Mouse (Mus musculus) ovary, postnatal 14 days (tissue): ENCODE measurements around the gene CK137956.

Experiments used
- DNase-seq: peaks from one replicate; pipeline ENCODE4 v3.0.0; 2022; ENCODE audit warnings: low spot score

Gene CK137956

DNA sequence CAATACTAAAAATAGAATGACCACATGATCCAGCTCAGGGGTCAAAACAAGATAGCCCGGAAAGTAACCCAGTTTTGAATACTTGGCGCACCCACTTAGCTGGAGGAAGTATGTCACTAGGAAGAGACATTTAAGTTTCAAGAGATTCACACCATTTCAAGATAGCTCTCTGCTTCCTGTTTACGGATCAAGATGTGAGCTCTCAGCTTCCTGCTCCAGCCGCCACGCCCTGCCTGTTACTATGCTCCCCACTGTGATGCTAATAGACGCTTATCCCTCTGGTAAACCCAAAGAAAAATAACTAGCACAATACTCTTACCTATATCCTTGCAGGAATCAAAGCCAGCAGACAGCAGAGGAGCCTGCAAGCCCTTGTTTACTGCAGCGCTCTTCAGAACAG is 57.2 kb downstream of the CK137956 start:
- DNase-seq, result no peak

DNA sequence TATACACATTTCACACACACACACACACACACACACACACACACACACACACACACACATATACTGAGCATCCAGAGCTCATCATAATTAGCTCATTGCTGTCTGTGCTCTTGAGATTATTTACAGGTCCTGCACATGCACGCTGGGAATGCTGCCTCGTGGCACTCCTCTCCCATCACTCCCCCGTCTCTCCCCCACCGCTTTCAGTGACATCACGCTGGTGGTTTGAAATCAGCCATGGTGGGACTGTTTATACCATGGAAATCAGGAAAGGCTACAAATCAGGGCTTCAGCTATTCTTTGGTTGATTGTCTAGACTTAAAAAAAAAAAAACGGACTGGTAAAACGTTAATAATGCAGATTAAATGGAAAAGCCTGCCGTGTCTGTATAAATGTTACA is 63.6 kb downstream of the CK137956 start:
- DNase-seq, result no peak

DNA sequence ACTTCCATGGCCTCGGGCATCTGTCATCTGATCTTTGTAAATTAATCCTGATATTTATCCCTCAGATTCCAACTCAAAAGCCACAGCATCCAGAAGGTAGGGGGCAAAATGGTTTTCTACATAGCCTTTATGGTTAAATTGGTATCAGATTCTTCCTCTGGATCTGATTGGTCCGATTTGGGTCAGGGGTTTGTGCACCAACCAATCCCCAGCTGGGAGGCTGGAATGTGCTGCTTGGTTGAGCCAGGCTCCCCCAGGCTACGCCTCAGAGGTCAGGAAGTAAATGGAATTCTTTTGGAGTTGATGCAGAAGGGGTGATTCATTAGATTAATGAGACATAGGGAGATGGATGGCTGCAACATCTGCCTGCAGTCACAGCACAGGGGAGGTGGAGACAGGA is 66.8 kb downstream of the CK137956 start:
- DNase-seq, result no peak

DNA sequence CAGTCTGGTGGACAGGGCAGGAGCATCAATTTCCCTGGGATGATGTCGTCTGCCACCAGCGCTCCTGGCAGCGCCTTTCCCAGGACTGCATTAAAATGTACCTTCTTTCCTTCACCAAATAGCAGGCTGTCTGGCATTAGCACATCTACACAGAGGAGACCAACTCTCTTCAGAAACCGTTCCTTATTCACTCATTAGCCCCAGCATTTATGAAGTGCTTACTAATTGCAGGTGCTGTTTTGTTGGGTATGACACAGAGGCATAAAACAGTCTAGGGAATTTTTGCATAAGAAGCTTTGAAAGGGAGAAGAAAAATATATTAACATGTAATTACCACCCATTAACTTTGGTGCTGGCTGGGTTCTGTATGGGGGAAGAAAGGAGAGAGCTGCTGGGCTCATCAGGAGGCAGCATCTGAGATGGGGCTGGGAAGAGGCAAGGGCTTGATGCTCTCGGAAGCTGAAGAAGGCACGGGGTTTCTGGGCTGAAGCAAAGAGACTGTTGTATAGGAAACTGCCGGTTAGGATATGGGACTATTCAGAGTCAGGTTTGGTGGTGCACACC is 69.8 kb downstream of the CK137956 start:
- DNase-seq, result no peak

DNA sequence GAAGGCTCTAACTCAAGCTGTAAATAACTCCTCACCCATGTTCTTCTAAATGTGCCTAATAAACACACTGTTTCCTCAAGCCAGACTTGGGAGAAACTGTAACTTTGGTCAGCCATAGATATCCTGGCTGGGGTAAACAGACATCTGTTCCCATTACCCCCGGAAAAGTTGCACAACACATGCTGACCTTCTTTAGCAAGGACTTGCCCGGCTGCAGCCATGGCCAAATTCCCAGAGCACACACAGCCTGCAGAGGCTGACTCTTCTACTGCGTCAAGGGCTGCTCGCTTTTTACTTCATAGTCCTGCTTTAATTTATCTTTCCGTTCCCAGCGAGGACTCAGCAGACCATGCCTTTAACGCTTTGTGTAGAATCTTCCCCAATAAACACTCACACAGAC is 81.7 kb downstream of the CK137956 start:
- DNase-seq, result peak; percentile 5

DNA sequence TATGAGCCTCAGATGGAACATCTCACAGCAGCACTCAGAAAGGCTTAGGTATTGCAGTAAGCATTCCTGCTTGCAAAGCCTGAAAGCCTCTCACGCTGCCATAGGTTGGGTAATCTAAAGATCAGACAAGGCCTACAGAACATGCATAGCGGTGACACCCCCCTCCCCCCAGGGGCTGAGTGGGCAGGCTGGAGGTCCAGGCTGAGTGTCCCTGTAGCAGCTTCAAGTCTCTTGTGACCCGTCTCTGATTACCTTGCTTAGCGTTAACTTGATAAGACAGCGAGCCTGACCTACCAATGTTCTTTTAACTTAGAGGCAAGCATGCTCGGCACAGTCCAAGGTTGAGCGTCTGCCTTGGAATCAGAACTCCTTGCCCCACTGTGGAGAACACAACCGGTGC is 91.8 kb downstream of the CK137956 start:
- no peak for DNase-seq
